Mouse (Mus musculus) stomach, embryonic 16.5 days (tissue): ENCODE results near the gene Ncan. TPM values are rescaled to one million over a fixed set of nuclear protein-coding genes. Genes with fewer than 3 reads are reported as not detected.
"Not testable (repeated sequence)": the region's sequence is repeated elsewhere in the genome, so short reads cannot be mapped to it uniquely, and the experiment has no call there.

Source experiments
- ATAC-seq: fragments of 200-750 bp; cut with Nextera tagmentation; 2 replicates; pipeline ENCODE4 v1.8.0; 2017; ENCODE audit warnings: moderate number of reproducible peaks, moderate TSS enrichment; ENCODE audit not compliant: insufficient read depth, low FRiP score
- H3K27ac ChIP-seq: fragments of 300-500 bp; sonication (generic); 2 replicates; pipeline ENCODE4 v1.5.1; 2014; ENCODE audit warnings: low read length
- H3K27me3 ChIP-seq: fragments of 300-500 bp; sonication (generic); 2 replicates; pipeline ENCODE4 v1.6.1; 2014; ENCODE audit warnings: low read length, control low read depth, mixed read lengths; ENCODE audit not compliant: control insufficient read depth, insufficient read depth
- H3K36me3 ChIP-seq: fragments of 300-500 bp; sonication (generic); 2 replicates; pipeline ENCODE4 v1.6.1; 2014; ENCODE audit warnings: low read length; ENCODE audit not compliant: control insufficient read depth, insufficient read depth
- H3K4me1 ChIP-seq: fragments of 300-500 bp; sonication (generic); 2 replicates; pipeline ENCODE4 v1.6.1; 2014; ENCODE audit warnings: low read length, control low read depth, mixed read lengths; ENCODE audit not compliant: control insufficient read depth, insufficient read depth
- H3K4me2 ChIP-seq: fragments of 300-500 bp; sonication (generic); 2 replicates; pipeline ENCODE4 v1.6.1; 2014; ENCODE audit warnings: low read depth, low read length, mixed read lengths
- H3K4me3 ChIP-seq: fragments of 300-500 bp; sonication (generic); replicated peaks from 2 replicates; pipeline ENCODE4 v1.5.1; 2014; ENCODE audit warnings: mild to moderate bottlenecking, low read length
- H3K9ac ChIP-seq: fragments of 300-500 bp; sonication (generic); 2 replicates; pipeline ENCODE4 v1.6.1; 2014; ENCODE audit warnings: low read length
- H3K9me3 ChIP-seq: fragments of 300-500 bp; sonication (generic); replicated peaks from 2 replicates; pipeline ENCODE4 v1.6.1; 2016; ENCODE audit warnings: low read length, control low read depth; ENCODE audit not compliant: control insufficient read depth
- WGBS: fragments of 180-500 bp; shearing (Covaris S2); extraction: QIAGEN DNeasy Blood & Tissue Kit; methylation state at CpG from one replicate; pipeline ENCODE4 v1.1.7; 2014; 5-methylcytosine and 5-hydroxymethylcytosine counted together
- polyA plus RNA-seq: library from polyadenylated mRNA; unstranded; fragments of >200 nt; fragmentation: Nextera tagmentation; extraction: Ambion mirVana; gene quantifications from 2 replicates; pipeline ENCODE4 v1.2.1, GENCODE M21; 2015

Ncan gene
- polyA plus RNA-seq, 1 experiment from 2014 or later, result 0.96 TPM

DNA sequence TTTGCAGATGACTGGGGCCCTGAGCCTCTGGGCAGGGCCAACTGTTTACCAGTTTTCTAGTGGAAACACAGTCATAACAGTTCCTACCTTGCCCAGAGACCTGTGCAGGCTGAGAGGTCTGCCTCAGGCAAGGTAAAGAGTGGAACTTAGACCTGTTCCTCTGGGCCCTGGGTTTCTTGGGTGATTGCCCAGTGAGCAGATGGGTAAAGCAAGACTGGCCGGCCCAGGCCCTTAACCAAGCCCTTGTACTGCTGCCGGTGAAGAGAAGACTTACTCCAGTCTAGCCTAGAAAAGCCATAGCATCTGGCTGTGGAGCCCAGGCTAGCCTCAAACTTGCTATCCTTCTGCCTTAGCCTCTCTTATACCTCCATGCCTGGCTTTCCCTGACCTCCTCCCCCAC lies 38.7 kb downstream of the Ncan start:
- H3K27me3 ChIP-seq, result peaks cover 51% of the 10 kb centered on the region
- no peak overlapping the region for H3K27ac ChIP-seq
- no peak for ATAC-seq
- H3K4me1 ChIP-seq, result peaks cover 13% of the 10 kb centered on the region
- WGBS, result 72% methylated on average over 2 of the region's 2 CpGs
- no peak overlapping the region for H3K4me2 ChIP-seq
- no peaks in the 10 kb centered on the region for H3K9me3 ChIP-seq
- no peak overlapping the region for H3K4me3 ChIP-seq
- no peaks in the 10 kb centered on the region for H3K36me3 ChIP-seq
- H3K9ac ChIP-seq, result no peak overlapping the region

DNA sequence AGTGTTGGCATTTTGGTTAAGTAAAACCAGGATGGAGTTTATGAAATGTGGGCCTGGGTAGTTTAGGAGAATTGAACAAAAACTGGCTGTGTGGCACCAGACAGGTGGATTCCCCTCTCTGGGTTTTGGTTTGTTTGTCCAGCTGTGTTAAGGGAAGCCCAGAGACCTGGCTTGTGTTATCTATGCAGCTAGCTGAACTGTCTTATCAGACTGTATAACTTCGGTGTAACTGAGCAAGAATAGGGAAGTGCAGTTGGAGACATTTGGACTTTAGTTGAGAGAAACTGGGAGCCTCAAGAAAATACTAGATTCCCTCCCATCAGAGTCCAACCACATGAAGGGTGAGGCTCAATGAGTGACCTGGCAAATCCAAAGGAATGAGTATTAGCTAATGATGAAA lies 47.0 kb downstream of the Ncan start:
- no peak for ATAC-seq

DNA sequence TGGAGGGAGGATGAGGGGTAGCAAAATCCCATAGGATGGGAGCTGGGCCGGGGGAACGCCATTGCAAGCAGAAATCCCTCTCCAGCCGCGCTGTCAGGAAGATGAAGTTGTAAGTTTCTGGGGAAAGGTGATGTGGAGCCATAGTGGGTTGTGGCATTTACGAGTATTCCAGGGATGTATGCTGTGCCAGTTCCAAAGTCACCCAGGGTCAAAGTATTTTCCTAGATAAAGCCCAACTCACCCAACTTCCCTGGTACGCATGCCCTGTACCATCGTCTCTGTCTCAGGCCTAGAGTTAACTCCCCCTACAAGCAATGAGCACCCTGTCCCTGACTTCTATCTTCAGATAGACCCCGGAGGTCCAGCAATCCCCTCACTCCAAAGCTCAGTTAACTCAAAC lies 47.6 kb downstream of the Ncan start:
- H3K36me3 ChIP-seq, result peaks cover 15% of the 10 kb centered on the region
- no peak overlapping the region for H3K27ac ChIP-seq
- peak overlapping the region; percentile 53 for H3K4me2 ChIP-seq
- ATAC-seq, result no peak
- no peaks in the 10 kb centered on the region for H3K9me3 ChIP-seq
- H3K4me3 ChIP-seq, result peak overlapping the region; percentile 34
- peak overlapping the region; percentile 53 for H3K9ac ChIP-seq
- H3K4me1 ChIP-seq, result 0 out of 2 replicates have a peak, but pooled peaks cover 3% of the 10 kb centered on the region
- H3K27me3 ChIP-seq, result no peaks in the 10 kb centered on the region
- WGBS, result 55% methylated on average over 8 of the region's 8 CpGs

More for the DNA sequence above, 47.0 kb downstream of the Ncan start:
- H3K4me2 ChIP-seq, result no peak overlapping the region
- no peak overlapping the region for H3K4me3 ChIP-seq
- H3K9me3 ChIP-seq, result no peaks in the 10 kb centered on the region
- H3K9ac ChIP-seq, result no peak overlapping the region
- no peaks in the 10 kb centered on the region for H3K27me3 ChIP-seq
- H3K4me1 ChIP-seq, result 0 out of 2 replicates have a peak, but pooled peaks cover 3% of the 10 kb centered on the region
- no peak overlapping the region for H3K27ac ChIP-seq
- 53% methylated on average over 1 of the region's 1 CpGs for WGBS
- peaks cover 15% of the 10 kb centered on the region for H3K36me3 ChIP-seq

GRCm38 (mm10) chr8:70072441-70073069 lies 48.1 kb downstream of the Ncan start, which contains the start of gene Tm6sf2:
Gene Tm6sf2 (plus strand): TSS chr8:70072924.
- Histone ChIP-seq H3K27ac (no peak within 1 kb of the TSS), H3K4me2 (peak within 1 kb of the TSS; percentile 53), H3K4me3 (peak within 1 kb of the TSS; percentile 34), H3K9ac (peak within 1 kb of the TSS; percentile 53), H3K36me3 (peaks cover 15% of the 10 kb centered on the region), H3K9me3 (no peaks in the 10 kb centered on the region), H3K27me3 (no peaks in the 10 kb centered on the region), H3K4me1 (0 out of 2 replicates have a peak, but pooled peaks cover 3% of the 10 kb centered on the region)
- peak; percentile 80 for ATAC-seq
- 13% methylated on average over 21 of the region's 27 CpGs for WGBS

- 77% methylated on average over 2 of the region's 2 CpGs for WGBS
- H3K9me3 ChIP-seq, result no peaks in the 10 kb centered on the region
- H3K27ac ChIP-seq, result no peak overlapping the region
- H3K4me2 ChIP-seq, result no peak overlapping the region
- H3K9ac ChIP-seq, result no peak overlapping the region
- H3K4me1 ChIP-seq, result 0 out of 2 replicates have a peak, but pooled peaks cover 3% of the 10 kb centered on the region
- H3K27me3 ChIP-seq, result no peaks in the 10 kb centered on the region
- peaks cover 15% of the 10 kb centered on the region for H3K36me3 ChIP-seq
- H3K4me3 ChIP-seq, result no peak overlapping the region
- peak; percentile 19; the same call in 1 of the 2 replicates for ATAC-seq
These were observed 48.7 kb downstream of the Ncan start for GRCm38 (mm10) chr8:70071836-70072440.

DNA sequence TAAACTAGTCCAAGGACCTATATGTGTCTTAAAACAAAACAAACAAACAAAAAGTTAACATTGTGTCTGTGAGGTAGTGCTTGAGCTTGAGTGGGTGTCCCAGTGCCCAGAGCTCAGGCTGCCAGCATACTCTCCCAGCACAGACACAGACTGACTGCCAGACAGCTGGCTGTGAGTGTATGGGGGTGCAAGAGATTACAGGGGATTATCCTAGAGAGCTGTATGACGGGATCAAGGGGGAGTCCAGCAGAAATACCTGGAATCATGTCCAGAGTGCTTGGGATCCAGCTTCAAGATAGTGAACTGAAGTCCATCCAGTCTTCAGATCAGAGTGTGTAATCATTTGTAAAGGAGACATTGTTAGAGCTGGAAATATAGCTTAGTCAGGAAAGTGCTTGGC lies 63.0 kb downstream of the Ncan start:
- H3K4me1 ChIP-seq, result no peaks in the 10 kb centered on the region
- no peak for ATAC-seq
- no peaks in the 10 kb centered on the region for H3K9me3 ChIP-seq
- H3K27me3 ChIP-seq, result no peaks in the 10 kb centered on the region
- no peak overlapping the region for H3K4me3 ChIP-seq
- no peak overlapping the region for H3K27ac ChIP-seq
- no peak overlapping the region for H3K9ac ChIP-seq
- H3K4me2 ChIP-seq, result no peak overlapping the region
- WGBS, result 88% methylated on average over 1 of the region's 1 CpGs
- H3K36me3 ChIP-seq, result peaks cover 11% of the 10 kb centered on the region

GRCm38 (mm10) chr8:70050434-70050833 lies 70.2 kb downstream of the Ncan start:
- H3K9me3 ChIP-seq, ATAC-seq, H3K4me2 ChIP-seq, H3K9ac ChIP-seq, H3K4me1 ChIP-seq, H3K27ac ChIP-seq, H3K4me3 ChIP-seq, H3K27me3 ChIP-seq: not testable (repeated sequence)
- 91% methylated on average over 5 of the region's 5 CpGs for WGBS
- H3K36me3 ChIP-seq, result peaks cover 18% of the 10 kb centered on the region

DNA sequence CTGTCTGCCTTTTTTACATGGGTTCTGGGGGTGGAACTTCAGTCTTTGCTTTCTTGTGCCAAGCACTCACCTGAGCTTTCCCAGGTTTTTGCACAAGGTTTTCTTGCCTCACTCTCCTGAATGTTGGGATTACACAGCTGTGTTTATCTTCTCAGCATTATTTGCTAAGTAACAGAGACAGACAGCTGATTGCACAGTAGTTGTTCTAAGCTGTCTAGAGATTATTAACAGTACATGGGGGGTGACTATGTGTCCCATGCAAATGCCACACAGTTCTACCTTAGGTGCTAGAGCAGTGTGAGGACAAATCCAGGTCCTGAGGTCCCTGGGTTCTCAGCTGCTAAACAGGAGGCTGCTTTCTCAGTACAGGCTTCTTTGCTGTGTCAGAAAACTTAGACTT lies 71.0 kb downstream of the Ncan start:
- 0 out of 2 replicates have a peak, but pooled peaks cover 5% of the 10 kb centered on the region for H3K4me1 ChIP-seq

GRCm38 (mm10) chr8:70043996-70044395 lies 76.7 kb downstream of the Ncan start:
- Histone ChIP-seq H3K27me3 (no peaks in the 10 kb centered on the region), H3K4me1 (peaks cover 34% of the 10 kb centered on the region), H3K9me3 (no peaks in the 10 kb centered on the region), H3K9ac (no peak overlapping the region), H3K36me3 (0 out of 2 replicates have a peak, but pooled peaks cover 3% of the 10 kb centered on the region), H3K27ac (no peak overlapping the region), H3K4me3 (peak overlapping the region; percentile 99), H3K4me2 (peak overlapping the region; percentile 95)
- no peak for ATAC-seq
- 89% methylated on average over 5 of the region's 5 CpGs for WGBS

More for the DNA sequence above, 71.0 kb downstream of the Ncan start:
- no peak for ATAC-seq
- Histone ChIP-seq H3K27ac (no peak overlapping the region), H3K4me2 (no peak overlapping the region), H3K4me3 (no peak overlapping the region), H3K36me3 (peaks cover 18% of the 10 kb centered on the region), H3K27me3 (no peaks in the 10 kb centered on the region), H3K9ac (no peak overlapping the region), H3K9me3 (no peaks in the 10 kb centered on the region)
